Mouse (Mus musculus) hindbrain, embryonic 16.5 days (tissue): ENCODE data around the gene Gm10160. TPM values are rescaled to one million over a fixed set of nuclear protein-coding genes. Genes with fewer than 3 reads are reported as not detected.

Experiments
- ATAC-seq: fragments of 200-750 bp; cut with Nextera tagmentation; 2 replicates; pipeline ENCODE4 v1.8.0; 2017; ENCODE audit warnings: moderate TSS enrichment, moderate library complexity
- H3K27ac ChIP-seq: fragments of 300-500 bp; sonication (generic); 2 replicates; pipeline ENCODE4 v1.5.1; 2014; ENCODE audit warnings: low read depth, mild to moderate bottlenecking, control low read depth, low read length, moderate library complexity
- H3K27me3 ChIP-seq: fragments of 300-500 bp; sonication (generic); replicated peaks from 2 replicates; pipeline ENCODE4 v1.6.1; 2014; ENCODE audit warnings: low read length; ENCODE audit not compliant: control insufficient read depth, insufficient read depth
- H3K36me3 ChIP-seq: fragments of 300-500 bp; sonication (generic); 2 replicates; pipeline ENCODE4 v1.6.1; 2014; ENCODE audit warnings: mild to moderate bottlenecking, low read length, moderate library complexity, mixed read lengths; ENCODE audit not compliant: control insufficient read depth, insufficient read depth
- H3K4me1 ChIP-seq: fragments of 300-500 bp; sonication (generic); 2 replicates; pipeline ENCODE4 v1.6.1; 2014; ENCODE audit warnings: low read depth, low read length; ENCODE audit not compliant: control insufficient read depth, insufficient read depth
- H3K4me2 ChIP-seq: fragments of 300-500 bp; sonication (generic); 2 replicates; pipeline ENCODE4 v1.6.1; 2014; ENCODE audit warnings: mild to moderate bottlenecking, low read length, control low read depth, moderate library complexity
- H3K4me3 ChIP-seq: fragments of 300-500 bp; sonication (generic); 2 replicates; pipeline ENCODE4 v1.5.1; 2014; ENCODE audit warnings: mild to moderate bottlenecking, low read length, control low read depth, moderate library complexity
- H3K9ac ChIP-seq: fragments of 300-500 bp; sonication (generic); 2 replicates; pipeline ENCODE4 v1.6.1; 2014; ENCODE audit warnings: low read depth, mild to moderate bottlenecking, control low read depth, low read length, moderate library complexity
- H3K9me3 ChIP-seq: fragments of 300-500 bp; sonication (generic); 2 replicates; pipeline ENCODE4 v1.6.1; 2014; ENCODE audit warnings: mild to moderate bottlenecking, low read length, moderate library complexity; ENCODE audit not compliant: control insufficient read depth
- WGBS: fragments of 180-500 bp; shearing (Covaris S2); extraction: QIAGEN DNeasy Blood & Tissue Kit; methylation state at CpG from one replicate; pipeline ENCODE4 v1.1.7; 2014; 5-methylcytosine and 5-hydroxymethylcytosine counted together
- polyA plus RNA-seq: library from polyadenylated mRNA; unstranded; fragments of >200 nt; fragmentation: Nextera tagmentation; extraction: Ambion mirVana; gene quantifications from 2 replicates; pipeline ENCODE4 v1.2.1, GENCODE M21; 2015

The Gm10160 gene
- polyA plus RNA-seq, 1 experiment from 2014 or later: not detected

DNA sequence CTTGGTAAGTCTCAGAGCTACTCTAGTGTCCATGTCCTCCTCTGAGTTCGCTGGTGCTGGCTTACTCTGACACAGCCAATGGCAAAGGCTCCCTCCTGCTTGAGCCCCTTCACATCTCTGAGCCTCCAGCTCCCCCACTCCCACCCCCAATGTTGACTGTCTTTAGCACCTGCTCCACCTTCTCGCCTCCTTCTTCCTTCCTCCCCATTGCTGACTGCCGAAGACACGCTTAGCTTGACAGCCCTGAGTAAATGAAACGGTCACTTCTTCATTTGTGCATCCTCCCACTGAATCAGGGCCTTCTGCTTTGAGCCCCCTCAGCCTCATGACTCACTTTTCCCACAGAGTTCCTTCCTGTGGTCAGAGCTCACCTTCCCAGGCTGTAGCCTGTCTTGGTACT lies 5.4 kb upstream of the Gm10160 start:
- H3K4me2 ChIP-seq: no peak overlapping the region
- no peak overlapping the region for H3K27ac ChIP-seq

DNA sequence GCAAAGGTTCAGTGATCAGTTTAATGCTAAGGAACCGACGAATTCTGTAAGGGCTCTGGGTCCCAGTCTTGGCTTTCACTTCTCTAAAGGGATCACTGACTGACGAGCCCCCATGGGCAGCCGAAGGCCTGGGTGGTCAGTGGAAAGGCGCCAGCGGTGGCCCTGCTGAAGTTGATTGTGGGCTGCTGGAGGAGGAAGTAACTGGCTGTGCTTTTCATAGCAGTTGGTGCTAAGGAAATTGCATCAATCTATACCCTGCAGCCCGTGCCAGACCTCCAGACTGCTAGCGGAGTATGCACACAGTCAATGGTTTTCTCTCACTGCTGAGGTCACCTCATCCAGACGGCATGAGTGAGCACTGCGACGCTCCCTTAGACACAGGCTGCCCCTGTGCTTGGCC lies 4.5 kb upstream of the Gm10160 start:
- H3K9me3 ChIP-seq: no peaks in the 10 kb centered on the region
- H3K9ac ChIP-seq: peak overlapping the region; percentile 8; the same call in 1 of the 2 replicates
- H3K4me2 ChIP-seq: peak overlapping the region; percentile 96
- WGBS: 52% methylated on average over 11 of the region's 11 CpGs
- H3K27ac ChIP-seq: no peak overlapping the region
- H3K4me3 ChIP-seq: peak overlapping the region; percentile 69
- ATAC-seq: peak; percentile 21; the same call in 1 of the 2 replicates
- no peaks in the 10 kb centered on the region for H3K36me3 ChIP-seq
- peaks cover 14% of the 10 kb centered on the region for H3K4me1 ChIP-seq
- peaks cover 4% of the 10 kb centered on the region for H3K27me3 ChIP-seq

More for the DNA sequence above, 5.4 kb upstream of the Gm10160 start:
- H3K36me3 ChIP-seq: no peaks in the 10 kb centered on the region
- H3K27me3 ChIP-seq: peaks cover 4% of the 10 kb centered on the region
- H3K4me1 ChIP-seq: peaks cover 14% of the 10 kb centered on the region
- WGBS: 73% methylated on average over 5 of the region's 5 CpGs
- ATAC-seq: no peak
- H3K9me3 ChIP-seq: no peaks in the 10 kb centered on the region
- H3K4me3 ChIP-seq: no peak overlapping the region
- H3K9ac ChIP-seq: no peak overlapping the region

DNA sequence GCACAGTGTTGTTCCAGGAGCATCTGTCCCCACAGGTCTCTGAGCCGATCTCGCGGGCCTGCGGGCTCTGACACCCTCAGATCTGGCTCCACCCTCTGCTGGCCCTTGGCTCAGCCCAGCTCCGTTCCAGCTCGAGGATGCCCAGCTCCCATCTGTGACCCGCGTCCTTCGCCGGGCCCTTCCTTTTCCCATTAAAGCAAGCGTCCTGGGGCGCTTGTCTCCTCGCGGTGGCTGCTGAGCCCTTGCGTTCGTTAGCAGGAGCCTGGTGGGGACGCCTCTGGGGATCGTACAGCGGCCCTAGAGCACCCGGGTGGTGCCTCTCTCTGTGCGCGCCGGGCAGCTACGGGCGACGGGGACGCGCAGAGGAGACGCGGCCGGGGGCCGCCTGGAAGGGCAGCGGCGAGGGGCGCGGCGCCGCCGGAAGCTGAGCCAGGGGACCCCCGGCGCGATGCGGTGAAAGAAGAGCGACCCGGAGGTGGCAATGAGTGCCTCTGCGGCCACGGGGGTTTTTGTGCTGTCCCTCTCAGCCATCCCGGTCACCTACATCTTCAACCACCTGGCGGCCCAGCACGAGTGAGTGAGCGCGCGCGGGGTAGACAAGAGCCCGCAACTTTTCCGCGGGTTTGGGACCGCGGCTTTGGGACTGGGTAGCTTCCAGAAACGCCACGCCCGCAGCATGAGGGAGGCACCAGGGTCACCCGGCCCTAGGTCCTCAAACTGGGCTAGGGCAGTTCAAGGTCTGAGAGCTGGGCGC lies 3.6 kb upstream of the Gm10160 start, which contains the start of gene Tm6sf1:
Gene Tm6sf1 (plus strand): TSS at position 34 of the 754 bp plus-strand sequence.
- peak within 1 kb of the TSS; percentile 41 for H3K27ac ChIP-seq
- WGBS: 1% methylated on average over 50 of the region's 64 CpGs
- no peaks in the 10 kb centered on the region for H3K9me3 ChIP-seq

DNA sequence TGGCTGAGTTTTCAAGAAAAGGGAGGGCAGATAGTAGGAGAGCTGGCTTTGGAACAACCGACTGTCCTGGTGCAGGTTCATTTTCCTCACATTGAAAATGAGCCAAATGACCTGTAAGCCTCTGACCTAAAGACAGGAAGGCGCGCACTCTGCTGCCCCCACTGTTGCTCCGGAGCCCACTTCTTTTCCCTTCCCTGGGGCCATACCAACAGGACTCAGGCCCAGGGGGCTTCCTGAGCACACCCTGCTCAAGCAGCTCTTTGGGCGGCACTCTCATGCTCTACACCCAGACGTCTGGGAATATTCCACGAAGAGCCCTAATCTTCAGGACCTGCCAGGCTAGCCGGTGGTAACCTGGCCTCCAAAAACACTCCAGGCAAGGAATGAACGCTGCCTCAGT lies 2.6 kb upstream of the Gm10160 start:
- no peak overlapping the region for H3K27ac ChIP-seq
- no peaks in the 10 kb centered on the region for H3K9me3 ChIP-seq
- peaks cover 19% of the 10 kb centered on the region for H3K4me1 ChIP-seq
- no peak overlapping the region for H3K9ac ChIP-seq
- WGBS: 10% methylated on average over 9 of the region's 9 CpGs
- peaks cover 4% of the 10 kb centered on the region for H3K27me3 ChIP-seq
- no peak for ATAC-seq
- peak overlapping the region; percentile 69 for H3K4me3 ChIP-seq
- peak overlapping the region; percentile 96 for H3K4me2 ChIP-seq
- no peaks in the 10 kb centered on the region for H3K36me3 ChIP-seq

More for the DNA sequence above, 3.6 kb upstream of the Gm10160 start, which contains the start of gene Tm6sf1:
- Histone ChIP-seq H3K9ac (peak within 1 kb of the TSS; percentile 78), H3K36me3 (no peaks in the 10 kb centered on the region), H3K27me3 (peaks cover 4% of the 10 kb centered on the region), H3K4me1 (peaks cover 19% of the 10 kb centered on the region), H3K4me3 (peak within 1 kb of the TSS; percentile 69), H3K4me2 (peak within 1 kb of the TSS; percentile 96)
- peak; percentile 81 for ATAC-seq

DNA sequence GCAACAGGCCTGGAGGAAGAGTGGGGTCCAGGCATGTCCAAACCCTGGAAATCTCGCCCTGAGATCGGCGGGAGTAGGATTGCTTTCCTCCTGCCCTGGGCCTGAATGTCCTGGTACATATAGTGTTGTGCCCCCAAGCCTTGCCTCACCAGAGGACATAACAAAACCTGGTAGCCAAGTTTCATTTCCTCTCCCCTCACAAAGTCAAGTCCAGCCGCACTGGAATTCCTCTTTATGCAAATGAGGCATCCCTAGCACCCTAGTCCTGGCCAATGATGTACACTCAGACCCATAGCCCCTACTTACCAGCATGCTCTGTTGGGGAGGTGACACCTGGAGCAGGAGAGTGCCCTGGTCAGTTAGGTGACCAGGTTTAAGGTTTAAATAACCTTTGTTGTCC lies 627 bp upstream of the Gm10160 start:
- no peaks in the 10 kb centered on the region for H3K9me3 ChIP-seq
- H3K4me1 ChIP-seq: peaks cover 19% of the 10 kb centered on the region
- H3K36me3 ChIP-seq: no peaks in the 10 kb centered on the region
- WGBS: 75% methylated on average over 4 of the region's 4 CpGs
- H3K27me3 ChIP-seq: peaks cover 4% of the 10 kb centered on the region
- H3K4me3 ChIP-seq: no peak overlapping the region
- no peak for ATAC-seq
- no peak overlapping the region for H3K4me2 ChIP-seq
- no peak overlapping the region for H3K9ac ChIP-seq
- no peak overlapping the region for H3K27ac ChIP-seq

DNA sequence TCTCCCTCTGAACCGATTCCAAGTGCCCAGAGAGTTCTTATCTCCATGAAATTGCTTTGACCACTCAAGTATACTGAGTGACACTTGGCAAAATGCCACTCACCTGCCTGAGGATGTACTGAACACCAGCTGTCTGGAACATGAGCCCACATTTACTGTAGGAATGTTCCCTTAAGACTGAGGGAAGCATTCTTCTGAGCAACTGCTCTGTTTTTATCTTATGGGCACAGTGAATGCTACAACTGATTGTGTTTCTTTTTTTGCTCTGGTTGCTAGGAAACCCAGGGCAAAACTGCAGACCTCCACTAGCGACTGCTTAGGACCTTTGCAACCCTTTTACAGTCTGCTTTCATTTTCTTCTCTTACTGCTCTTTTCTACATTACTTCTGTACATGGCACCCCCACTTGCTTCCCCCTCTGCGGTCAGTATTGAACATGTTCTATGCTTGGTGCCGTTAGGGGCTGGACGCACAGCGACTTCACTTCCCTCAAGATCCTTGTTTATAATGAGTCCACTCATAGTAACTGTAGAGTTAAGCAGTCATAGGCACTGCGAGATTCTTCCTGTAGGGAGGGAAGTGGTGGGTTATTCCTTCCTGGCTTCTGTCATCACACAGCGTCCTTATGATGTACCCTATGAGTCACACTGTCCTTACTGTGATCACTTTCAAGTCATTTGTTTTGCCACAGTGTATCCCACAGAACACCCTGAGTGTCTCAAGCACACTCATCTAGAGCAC lies 856 bp downstream of the Gm10160 start:
- Histone ChIP-seq H3K4me3 (no peak overlapping the region), H3K4me2 (no peak overlapping the region), H3K4me1 (peaks cover 14% of the 10 kb centered on the region), H3K27me3 (peaks cover 4% of the 10 kb centered on the region), H3K36me3 (no peaks in the 10 kb centered on the region), H3K27ac (no peak overlapping the region), H3K9ac (no peak overlapping the region), H3K9me3 (no peaks in the 10 kb centered on the region)
- no peak for ATAC-seq
- 53% methylated on average over 8 of the region's 8 CpGs for WGBS

DNA sequence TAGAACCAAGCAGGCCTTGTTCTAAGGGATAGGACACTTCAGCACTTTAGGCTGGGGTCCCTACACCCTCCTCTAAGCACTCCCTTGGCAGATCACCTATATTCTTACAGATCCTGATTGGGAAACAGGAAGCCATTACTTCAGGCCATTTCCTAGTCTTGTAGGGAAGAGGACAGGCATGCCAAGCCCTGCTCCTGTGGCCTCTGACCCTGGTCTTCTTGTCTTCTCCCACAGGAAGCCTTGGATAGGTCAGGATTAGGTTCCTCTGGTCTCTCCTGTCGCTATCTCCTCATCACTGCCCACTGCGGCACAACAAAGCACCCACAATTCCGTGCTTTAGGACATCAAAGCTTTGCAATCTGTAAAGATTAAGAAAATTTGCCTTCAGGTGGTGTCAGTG lies 3.9 kb downstream of the Gm10160 start:
- no peak for ATAC-seq
- H3K4me3 ChIP-seq: no peak overlapping the region
- H3K27me3 ChIP-seq: no peaks in the 10 kb centered on the region
- H3K27ac ChIP-seq: no peak overlapping the region
- no peaks in the 10 kb centered on the region for H3K36me3 ChIP-seq
- H3K4me2 ChIP-seq: no peak overlapping the region
- 95% methylated on average over 3 of the region's 3 CpGs for WGBS
- no peak overlapping the region for H3K9ac ChIP-seq
- peaks cover 5% of the 10 kb centered on the region for H3K4me1 ChIP-seq
- H3K9me3 ChIP-seq: no peaks in the 10 kb centered on the region

DNA sequence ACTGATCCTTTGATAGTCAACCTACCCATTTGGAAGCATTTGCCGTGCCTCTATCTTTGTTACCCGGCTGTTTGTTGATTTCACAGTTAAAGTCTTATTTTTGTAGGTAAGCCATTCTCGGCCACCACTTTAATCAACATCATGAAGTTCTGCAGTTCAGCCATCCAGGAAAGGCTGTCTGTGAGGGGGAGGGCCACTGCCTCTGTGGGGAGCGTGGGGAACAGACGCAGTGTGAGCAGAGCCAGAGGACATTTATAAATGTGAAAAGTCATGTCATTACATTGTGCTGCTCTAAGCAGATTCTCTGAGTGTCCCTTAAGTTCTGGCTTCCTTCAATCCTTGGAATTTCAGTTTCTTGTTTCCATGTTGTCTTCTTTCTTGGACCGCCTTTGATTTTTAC lies 5.4 kb downstream of the Gm10160 start:
- no peak overlapping the region for H3K4me2 ChIP-seq
- no peak overlapping the region for H3K27ac ChIP-seq
- no peak for ATAC-seq
- no peak overlapping the region for H3K4me3 ChIP-seq
- H3K9me3 ChIP-seq: no peaks in the 10 kb centered on the region
- peaks cover 5% of the 10 kb centered on the region for H3K4me1 ChIP-seq
- no peaks in the 10 kb centered on the region for H3K36me3 ChIP-seq
- H3K27me3 ChIP-seq: no peaks in the 10 kb centered on the region
- H3K9ac ChIP-seq: no peak overlapping the region
- 84% methylated on average over 6 of the region's 6 CpGs for WGBS

DNA sequence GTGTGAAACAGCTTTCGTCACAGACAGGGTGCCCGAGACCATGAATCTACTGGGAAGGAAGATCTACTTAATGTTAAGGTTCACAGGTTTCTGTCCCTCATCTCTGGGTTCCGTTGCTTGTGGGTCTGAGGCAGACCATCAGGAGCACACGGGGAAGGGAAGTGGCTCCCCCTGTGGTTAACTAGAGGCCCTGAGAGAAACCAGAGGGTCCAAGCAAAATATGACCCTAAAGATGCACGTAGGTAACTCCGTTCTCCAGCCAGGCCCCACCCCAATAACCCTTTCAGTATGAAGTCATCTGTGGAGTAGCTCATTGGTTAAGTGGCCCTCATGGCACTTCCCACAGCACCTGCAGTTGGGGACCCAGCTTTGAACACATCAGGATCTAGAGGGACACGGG lies 6.0 kb downstream of the Gm10160 start:
- Histone ChIP-seq H3K36me3 (no peaks in the 10 kb centered on the region), H3K9me3 (no peaks in the 10 kb centered on the region), H3K27me3 (no peaks in the 10 kb centered on the region), H3K4me2 (no peak overlapping the region), H3K27ac (no peak overlapping the region), H3K4me3 (no peak overlapping the region), H3K4me1 (peaks cover 3% of the 10 kb centered on the region; the same call in 1 of the 2 replicates), H3K9ac (no peak overlapping the region)
- no peak for ATAC-seq
- WGBS: 91% methylated on average over 7 of the region's 7 CpGs
